Mouse (Mus musculus): ENCODE results near the gene Rufy4.

Rufy4 gene

DNA sequence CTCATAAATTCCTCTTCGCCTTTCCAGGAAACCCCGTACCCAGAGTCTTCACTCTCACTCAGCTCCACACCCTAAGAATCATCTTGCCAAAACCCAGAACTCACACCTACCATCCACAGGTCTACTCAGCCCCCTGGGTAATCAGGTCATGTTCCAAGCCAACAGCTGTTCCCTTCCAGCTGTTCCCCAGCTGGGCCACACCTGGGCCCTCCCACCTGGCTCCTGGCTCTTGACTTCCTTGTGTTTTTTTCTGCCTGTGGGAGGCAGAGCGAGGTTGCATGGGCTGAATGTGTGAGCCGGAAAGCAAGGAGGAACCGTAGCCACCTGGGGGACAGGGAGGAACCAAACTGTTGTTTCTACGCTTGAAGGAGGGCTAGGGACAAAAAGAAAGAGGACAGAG, 19.1 kb upstream of the Rufy4 start:
- no peak for DNase-seq

DNA sequence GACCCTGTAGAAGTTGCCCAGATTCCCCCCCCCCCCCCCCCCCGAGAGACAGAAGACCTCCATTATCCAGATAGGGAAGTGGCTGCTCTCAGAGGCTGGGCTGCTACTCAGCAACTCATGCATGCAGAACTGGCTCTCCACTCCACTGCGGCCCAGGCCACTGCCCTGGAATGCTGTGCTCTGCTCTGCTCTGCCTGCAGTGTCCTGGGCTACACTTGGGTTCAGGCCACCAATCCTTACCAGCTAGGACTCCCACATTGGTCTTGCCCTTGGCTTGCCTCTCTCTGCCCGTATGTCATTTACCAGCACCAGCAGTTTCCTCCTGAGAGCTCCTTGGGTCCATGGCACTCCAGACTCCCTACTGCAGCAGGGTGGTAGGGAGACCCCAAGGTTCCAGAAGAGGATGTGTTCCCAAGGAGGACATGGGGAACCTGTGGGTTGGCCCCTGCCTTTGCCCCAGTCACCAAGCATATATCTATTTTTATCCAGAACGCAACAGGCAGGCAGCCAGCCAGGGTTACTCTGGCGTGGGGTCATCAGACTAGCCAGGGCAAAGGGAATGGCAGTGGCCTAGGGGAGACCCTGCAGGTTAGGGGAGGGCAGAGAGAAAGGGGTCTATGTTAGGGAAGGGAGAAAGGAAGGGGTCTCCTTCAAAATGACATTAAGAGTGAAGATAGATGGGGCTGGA, 17.3 kb upstream of the Rufy4 start:
- DNase-seq, result no peak

DNA sequence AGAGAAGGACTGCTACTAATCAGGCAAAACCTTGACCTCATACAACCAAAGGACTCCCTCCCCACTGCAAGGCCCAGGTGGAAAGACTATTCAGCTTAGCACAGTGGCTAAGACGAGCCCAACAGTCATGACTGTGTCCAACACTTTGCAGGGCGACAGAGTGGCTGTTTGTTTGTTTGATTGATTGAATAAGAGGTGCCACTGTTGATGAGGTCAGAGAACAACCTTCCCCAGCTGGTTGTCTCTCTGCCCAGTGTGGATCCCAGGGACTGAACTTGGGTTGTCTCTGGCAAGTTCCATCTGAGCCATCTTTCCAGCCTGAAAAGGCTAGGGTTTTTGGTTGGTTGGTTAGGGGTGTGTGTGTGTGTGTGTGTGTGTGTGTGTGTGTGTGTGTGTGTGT, 15.7 kb upstream of the Rufy4 start:
- DNase-seq, result no peak

DNA sequence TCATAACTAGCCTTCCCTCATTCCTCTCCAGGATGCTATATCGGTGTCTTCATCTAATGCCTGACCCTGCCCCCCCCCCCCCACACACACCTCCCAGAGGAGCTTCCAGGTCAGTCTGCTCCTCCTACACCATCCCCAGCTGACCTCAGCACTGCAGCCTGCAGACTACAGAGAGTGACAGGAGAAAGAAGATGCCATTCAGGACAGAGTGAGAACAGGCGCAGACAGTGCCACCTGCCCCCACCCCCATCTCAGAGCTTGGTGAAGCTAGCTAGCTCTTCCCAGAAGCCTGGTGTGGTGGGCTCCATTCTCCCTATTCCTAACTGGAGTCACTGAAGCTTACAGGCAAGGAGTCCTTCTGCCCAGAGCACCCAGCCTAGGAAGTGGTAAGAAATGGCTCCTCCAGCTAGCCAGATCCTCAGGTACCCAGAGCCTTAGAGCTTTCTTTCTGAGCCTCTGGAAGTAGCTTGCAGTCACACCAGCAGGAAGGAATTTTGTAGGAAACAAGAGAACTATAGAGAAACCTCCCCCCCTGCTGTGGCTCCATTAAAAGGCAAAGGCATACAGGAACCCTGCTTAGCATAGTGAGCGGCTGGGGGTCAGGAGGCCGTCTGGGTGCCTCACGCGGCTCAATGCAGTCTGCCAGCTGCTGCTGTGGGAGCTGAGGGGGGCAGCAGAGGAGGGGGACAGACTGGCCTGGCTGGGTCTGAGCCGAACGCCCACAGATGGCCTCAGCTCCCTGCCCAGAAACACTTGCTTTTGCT, 14.2 kb upstream of the Rufy4 start:
- DNase-seq, result no peak

GRCm38 (mm10) chr1:74111696-74112030, 13.7 kb upstream of the Rufy4 start:
- no peak for DNase-seq

DNA sequence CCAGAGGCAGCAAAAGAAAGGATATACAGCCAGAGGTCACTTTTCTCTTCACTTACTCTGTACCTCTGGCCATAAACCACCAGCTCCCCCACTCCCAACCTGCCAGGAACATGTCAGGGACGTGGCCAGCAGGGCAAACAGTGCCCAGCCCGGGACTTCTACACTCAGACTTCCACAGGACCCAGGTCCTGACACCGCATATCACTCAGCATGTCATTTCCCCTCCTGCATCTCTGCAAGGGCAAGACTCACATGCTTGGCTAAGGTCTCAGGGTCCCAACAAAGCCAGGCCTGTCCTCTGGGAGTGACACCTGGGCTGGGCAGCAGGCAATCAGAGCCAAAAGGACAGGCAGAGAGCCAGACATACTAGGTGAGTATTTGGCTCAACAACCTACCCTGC, 12.3 kb upstream of the Rufy4 start:
- DNase-seq, result no peak

DNA sequence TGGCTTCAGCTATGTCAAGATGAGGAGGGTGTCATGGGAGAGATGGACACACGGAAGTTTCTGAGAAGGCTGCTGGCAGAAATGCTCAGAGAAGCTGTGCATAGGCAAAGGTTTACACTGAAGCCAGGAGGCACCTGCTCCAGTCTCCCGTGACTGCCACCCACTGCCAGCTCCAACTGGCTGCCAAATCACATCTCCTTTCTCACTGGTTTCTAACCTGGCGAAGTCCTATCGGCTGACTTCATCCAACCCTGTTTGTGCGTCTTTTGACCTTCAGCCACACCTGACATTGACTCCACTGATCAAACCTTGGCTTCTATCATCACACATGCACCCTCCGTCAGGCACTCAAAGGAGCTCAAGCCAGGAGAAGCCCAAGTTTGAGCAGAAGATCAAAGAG, 7.5 kb upstream of the Rufy4 start:
- no peak for DNase-seq

- DNase-seq, result no peak
Measured at GRCm38 (mm10) chr1:74119115-74119514, 6.2 kb upstream of the Rufy4 start.

- no peak for DNase-seq
Measured at GRCm38 (mm10) chr1:74121138-74121537, 4.2 kb upstream of the Rufy4 start.

DNA sequence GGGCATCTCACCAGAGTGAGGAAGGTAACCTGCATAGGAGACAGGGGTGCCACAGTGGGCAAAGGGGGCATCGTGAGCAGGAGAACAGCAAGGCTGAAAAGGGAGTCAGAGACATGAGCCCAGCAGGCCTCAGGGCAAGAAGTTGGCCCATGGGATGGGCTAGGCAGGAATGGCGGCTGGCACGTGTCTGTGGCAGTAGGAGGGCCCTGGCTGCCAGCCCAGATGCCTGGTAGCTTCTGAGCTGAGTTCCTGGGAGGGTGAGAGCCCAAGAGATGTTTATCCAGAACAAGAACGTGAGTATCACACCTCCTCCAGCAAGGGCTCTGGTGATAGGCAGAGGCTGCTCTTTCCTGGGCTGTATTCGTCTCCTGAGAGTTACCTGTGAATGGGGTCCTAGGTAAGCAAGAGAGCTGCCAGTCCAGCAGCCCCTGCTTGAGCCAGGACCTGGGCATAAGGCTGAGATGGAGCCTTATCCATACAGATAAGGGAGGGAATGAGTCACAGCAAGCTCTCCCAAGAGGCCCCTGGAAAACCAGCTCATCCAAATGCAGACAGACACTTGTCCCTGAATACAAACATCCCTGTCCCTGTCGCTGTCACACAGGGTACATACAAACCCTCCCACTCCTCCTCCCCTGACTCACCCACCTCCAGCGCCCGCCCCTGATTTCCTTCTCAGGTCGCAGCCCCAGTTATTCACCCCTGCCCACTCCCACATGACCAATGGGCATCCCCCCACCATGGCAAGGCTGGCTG, 3.3 kb upstream of the Rufy4 start:
- no peak for DNase-seq

- no peak for DNase-seq
Measured at GRCm38 (mm10) chr1:74123215-74123614, 2.1 kb upstream of the Rufy4 start.

DNA sequence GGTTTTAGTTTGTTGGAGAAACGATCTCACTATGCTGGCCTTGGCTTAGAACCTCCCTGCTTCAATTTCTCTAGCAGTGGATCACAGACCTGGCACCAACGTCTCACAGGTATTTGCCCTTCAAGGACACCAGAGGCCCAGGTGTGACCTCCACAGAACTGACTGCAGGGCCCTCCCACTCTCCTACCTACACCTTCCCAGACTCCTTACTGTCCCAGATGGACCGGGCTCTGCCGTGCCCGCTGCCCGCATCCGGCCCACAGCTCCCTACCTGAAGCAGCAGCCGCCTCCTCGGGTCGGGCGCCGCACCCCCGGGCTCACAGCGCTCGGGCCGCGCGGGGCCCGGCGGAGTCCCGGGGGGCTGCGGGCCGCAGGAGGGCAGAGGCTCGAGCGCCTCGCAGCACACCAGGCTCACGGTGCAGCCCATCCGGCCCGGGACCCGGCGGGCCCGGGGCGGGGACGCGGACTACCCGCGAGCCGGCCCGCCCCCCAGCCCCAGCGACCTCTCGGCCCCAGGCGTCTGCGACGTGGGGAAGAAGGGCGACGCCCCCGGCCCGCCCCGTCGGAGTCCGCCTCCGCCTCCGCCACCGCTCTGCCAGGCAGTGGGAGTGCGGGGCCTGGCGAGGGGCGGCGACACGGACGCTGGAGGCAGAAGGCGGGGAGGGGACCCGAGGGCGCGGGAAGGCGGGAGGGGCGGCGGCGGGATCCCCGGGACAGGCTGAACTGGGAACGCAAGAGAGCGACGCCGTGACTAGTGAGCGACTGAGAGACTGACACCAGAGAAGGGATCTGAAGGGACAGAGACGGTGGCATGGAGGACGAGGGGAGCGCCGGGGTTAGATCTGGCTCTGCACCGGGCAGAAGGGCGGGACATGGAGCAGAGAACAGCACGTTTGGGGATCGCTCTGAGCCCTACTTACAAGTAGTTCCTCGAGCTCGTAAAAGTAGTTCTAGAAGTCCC, 1.0 kb upstream of the Rufy4 start, which contains the start of gene Tns1:
TSS of gene Tns1 (minus strand) at position 429 of the 961 bp plus-strand sequence.
- DNase-seq, result peak; percentile 54 to 57

DNA sequence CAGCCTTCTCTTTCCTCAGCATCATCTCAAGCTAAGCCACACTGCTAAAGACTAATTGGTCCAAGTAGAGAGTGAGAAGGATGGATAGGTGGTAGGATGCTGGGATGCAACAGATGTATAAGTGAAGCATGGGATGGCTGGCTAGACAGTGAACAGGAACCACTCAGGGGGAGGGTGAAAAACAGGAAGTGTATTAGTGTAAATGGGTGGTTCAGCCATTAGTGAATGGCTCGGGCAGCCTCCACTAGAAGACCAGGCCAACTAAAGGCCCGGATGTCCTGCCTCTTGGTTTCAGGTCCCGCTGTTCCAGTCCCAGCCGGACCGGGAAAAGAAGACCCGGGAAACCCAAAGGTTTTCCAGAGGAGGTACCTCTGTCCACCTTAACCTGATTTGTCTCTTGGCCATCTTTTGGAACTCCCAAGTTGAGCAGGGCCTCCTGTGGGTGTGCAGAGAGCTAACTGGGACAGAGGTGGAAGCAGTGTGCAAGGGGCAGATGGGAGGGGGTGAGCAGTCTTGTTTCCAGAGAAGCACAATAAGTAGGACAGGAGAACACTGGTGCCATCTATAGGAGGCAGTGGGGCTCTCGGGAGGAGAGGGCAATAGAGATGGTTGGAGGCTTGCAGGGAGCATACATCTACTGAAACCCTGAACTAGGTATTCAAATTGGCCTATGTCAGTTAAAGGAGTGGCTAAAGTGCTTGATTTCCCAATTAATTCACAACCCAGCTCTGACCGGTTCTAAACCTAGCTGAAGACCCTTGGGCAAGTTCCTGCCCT, 5.7 kb downstream of the Rufy4 start:
- no peak for DNase-seq

DNA sequence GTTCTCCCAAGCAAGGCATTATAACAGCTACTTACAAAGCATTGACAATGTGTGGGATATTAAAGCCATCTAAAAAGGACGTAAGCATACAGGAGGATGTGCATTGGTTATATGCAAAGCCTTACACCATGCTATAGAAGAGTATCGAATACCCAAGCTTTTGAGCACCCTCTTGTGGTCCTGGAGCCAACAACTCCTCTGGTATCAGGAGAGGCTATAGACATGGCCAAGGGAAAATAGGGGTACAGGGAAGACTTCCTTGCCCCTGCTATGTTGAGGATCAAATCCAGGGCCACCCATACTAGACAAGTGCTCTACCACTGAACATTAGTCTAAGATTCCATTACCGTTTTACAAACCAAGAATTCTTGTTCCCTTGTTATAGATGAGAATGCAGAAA, 6.7 kb downstream of the Rufy4 start:
- DNase-seq, result no peak

- DNase-seq, result no peak
Measured at GRCm38 (mm10) chr1:74133954-74134353, 8.6 kb downstream of the Rufy4 start.

DNA sequence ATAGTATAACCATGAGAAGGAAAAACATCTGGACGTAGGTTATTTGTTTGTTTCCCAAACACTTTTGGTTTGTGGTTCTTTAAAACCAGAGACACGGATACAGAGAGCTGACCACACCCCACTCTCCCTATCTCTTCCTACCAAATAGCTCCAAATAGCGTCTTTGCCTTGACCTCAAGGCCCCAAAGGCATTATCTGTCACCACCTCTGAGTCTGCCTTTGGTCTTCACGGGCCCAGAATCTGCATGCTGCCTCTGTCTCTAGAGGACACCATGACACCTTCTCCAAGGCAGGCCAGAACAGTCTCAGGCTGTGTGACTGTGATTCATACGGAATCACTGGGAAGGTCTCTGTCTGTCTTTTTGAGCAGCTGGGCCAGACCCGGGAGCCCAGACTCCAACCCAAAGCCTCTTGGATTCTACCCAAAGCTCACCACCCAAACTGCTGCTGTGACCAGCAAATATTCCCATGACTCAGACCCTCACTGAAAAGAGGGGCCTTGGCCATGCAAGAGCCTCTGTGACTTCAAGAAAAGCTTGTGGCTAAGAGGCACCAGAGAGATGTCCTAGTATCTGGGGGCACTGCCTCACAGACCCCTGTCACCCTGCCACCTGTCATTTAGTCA, 10.1 kb downstream of the Rufy4 start:
- no peak for DNase-seq

DNA sequence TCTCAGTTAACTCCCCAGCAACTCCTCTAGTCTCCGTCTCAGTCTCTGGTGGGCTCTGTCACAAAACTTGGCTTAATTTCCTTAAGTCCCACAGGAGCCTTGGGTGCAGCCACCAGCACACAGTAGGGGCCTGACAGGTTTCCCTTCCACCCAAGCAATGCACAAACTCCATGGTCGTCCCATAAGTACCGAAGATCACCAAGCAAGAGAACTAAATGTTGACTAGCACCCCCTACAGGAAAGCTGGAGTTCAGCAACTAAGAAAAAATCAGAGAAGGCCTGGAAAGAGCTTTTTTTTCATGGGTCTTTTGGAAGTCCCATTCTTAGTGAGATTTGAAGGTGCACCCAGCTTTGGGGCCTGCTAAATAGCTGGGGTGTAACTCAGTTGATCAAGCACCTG, 14.1 kb downstream of the Rufy4 start:
- no peak for DNase-seq

GRCm38 (mm10) chr1:74141781-74142180, 16.4 kb downstream of the Rufy4 start:
- no peak for DNase-seq

GRCm38 (mm10) chr1:74149106-74149885, 24.0 kb downstream of the Rufy4 start:
- no peak for DNase-seq

DNA sequence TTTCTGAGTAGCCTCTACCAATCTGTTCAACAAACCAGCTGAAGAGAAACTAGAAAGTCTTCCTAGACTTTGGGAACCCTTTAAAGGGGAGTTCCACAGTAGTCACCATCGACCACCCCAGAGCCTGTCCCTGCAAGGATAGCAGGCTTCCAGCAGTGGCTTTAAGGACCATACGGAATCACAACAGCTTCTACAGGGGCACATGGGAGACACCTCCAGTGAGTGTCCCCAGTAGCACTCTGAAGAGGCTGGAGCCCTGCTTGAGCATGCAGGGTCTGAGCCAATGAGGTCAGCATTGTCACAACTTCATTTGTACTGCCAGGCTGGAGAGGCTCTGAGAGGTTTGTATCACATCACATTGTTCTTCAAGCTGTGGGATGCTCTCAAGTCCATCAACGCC, 24.8 kb downstream of the Rufy4 start:
- no peak for DNase-seq

DNA sequence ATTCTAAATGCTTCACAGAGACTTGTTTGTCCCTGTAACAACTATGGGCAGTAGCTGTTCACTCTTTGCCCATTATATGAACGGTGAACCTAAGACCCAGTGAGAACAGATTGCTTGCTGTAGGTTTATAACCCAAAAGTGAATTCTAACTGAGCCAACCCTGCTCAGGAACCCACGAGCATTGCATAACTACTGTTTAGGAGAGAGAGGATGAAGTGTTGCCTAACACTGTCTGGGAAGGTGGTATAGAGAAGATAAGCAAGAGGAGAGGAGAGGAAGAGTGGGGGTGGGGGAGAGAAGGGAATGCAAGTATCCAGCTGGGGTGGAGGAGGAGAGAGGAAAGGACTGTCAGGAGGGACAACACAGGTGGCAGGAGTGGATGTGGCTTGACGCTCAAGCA, 25.8 kb downstream of the Rufy4 start:
- DNase-seq, result no peak

All from thymus, adult 18-20 months (tissue).